Mouse (Mus musculus) stomach, embryonic 16.5 days (tissue): ENCODE results near the gene Trpm5. TPM values are rescaled to one million over a fixed set of nuclear protein-coding genes. Genes with fewer than 3 reads are reported as not detected.

Source experiments
- ATAC-seq: fragments of 200-750 bp; cut with Nextera tagmentation; 2 replicates; pipeline ENCODE4 v1.8.0; 2017; ENCODE audit warnings: moderate number of reproducible peaks, moderate TSS enrichment; ENCODE audit not compliant: insufficient read depth, low FRiP score
- H3K27ac ChIP-seq: fragments of 300-500 bp; sonication (generic); 2 replicates; pipeline ENCODE4 v1.5.1; 2014; ENCODE audit warnings: low read length
- H3K27me3 ChIP-seq: fragments of 300-500 bp; sonication (generic); 2 replicates; pipeline ENCODE4 v1.6.1; 2014; ENCODE audit warnings: low read length, control low read depth, mixed read lengths; ENCODE audit not compliant: control insufficient read depth, insufficient read depth
- H3K36me3 ChIP-seq: fragments of 300-500 bp; sonication (generic); 2 replicates; pipeline ENCODE4 v1.6.1; 2014; ENCODE audit warnings: low read length; ENCODE audit not compliant: control insufficient read depth, insufficient read depth
- H3K4me1 ChIP-seq: fragments of 300-500 bp; sonication (generic); 2 replicates; pipeline ENCODE4 v1.6.1; 2014; ENCODE audit warnings: low read length, control low read depth, mixed read lengths; ENCODE audit not compliant: control insufficient read depth, insufficient read depth
- H3K4me2 ChIP-seq: fragments of 300-500 bp; sonication (generic); 2 replicates; pipeline ENCODE4 v1.6.1; 2014; ENCODE audit warnings: low read depth, low read length, mixed read lengths
- H3K4me3 ChIP-seq: fragments of 300-500 bp; sonication (generic); replicated peaks from 2 replicates; pipeline ENCODE4 v1.5.1; 2014; ENCODE audit warnings: mild to moderate bottlenecking, low read length
- H3K9ac ChIP-seq: fragments of 300-500 bp; sonication (generic); 2 replicates; pipeline ENCODE4 v1.6.1; 2014; ENCODE audit warnings: low read length
- H3K9me3 ChIP-seq: fragments of 300-500 bp; sonication (generic); replicated peaks from 2 replicates; pipeline ENCODE4 v1.6.1; 2016; ENCODE audit warnings: low read length, control low read depth; ENCODE audit not compliant: control insufficient read depth
- WGBS: fragments of 180-500 bp; shearing (Covaris S2); extraction: QIAGEN DNeasy Blood & Tissue Kit; methylation state at CpG from one replicate; pipeline ENCODE4 v1.1.7; 2014; 5-methylcytosine and 5-hydroxymethylcytosine counted together
- polyA plus RNA-seq: library from polyadenylated mRNA; unstranded; fragments of >200 nt; fragmentation: Nextera tagmentation; extraction: Ambion mirVana; gene quantifications from 2 replicates; pipeline ENCODE4 v1.2.1, GENCODE M21; 2015

Trpm5 gene
- polyA plus RNA-seq, 1 experiment from 2014 or later, result 18.5 TPM

- Histone ChIP-seq H3K36me3 (no peaks in the 10 kb centered on the region), H3K9ac (no peak overlapping the region), H3K27me3 (peaks cover 44% of the 10 kb centered on the region), H3K4me3 (0 out of 2 replicates have a peak overlapping the region, but pooled peaks have one; percentile 3), H3K4me1 (peaks cover 10% of the 10 kb centered on the region), H3K9me3 (no peaks in the 10 kb centered on the region), H3K4me2 (peak overlapping the region; percentile 36), H3K27ac (peak overlapping the region; percentile 11; the same call in 1 of the 2 replicates)
- no peak for ATAC-seq
- 27% methylated on average over 3 of the region's 3 CpGs for WGBS
Measured at GRCm38 (mm10) chr7:143108996-143109660, 14.7 kb upstream of the Trpm5 start.

DNA sequence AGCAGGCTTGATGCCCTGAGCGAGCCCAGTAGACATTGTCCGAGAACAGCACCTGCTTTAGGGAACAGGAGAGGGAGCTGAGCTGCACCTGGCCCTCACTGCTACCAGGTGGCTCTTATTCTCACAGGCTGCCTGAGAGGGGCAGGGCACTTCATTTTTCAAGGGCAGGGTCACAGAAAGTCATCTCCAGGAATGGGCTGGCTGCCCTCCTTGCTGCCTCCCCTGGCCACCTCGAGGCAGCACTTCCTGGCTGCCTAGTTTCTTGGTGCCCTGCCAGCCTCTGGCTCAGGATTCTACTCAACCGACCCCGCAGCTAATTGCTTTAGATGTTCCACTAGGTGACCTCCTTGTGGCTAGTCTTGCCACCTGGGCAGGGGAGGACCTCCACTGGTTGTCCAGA, 13.8 kb upstream of the Trpm5 start:
- Histone ChIP-seq H3K27ac (no peak overlapping the region), H3K9ac (no peak overlapping the region), H3K4me1 (peaks cover 10% of the 10 kb centered on the region), H3K4me3 (peak overlapping the region; percentile 48; the same call in 1 of the 2 replicates), H3K27me3 (peaks cover 44% of the 10 kb centered on the region), H3K4me2 (peak overlapping the region; percentile 65), H3K9me3 (no peaks in the 10 kb centered on the region), H3K36me3 (no peaks in the 10 kb centered on the region)
- WGBS, result 43% methylated on average over 5 of the region's 5 CpGs
- peak; percentile 2; the same call in 1 of the 2 replicates for ATAC-seq

- peaks cover 10% of the 10 kb centered on the region for H3K4me1 ChIP-seq
- peak overlapping the region; percentile 69 for H3K9ac ChIP-seq
- no peaks in the 10 kb centered on the region for H3K9me3 ChIP-seq
- ATAC-seq, result peak; percentile 63
- 6% methylated on average over 57 of the region's 57 CpGs for WGBS
- peak overlapping the region; percentile 65 for H3K4me2 ChIP-seq
- H3K36me3 ChIP-seq, result no peaks in the 10 kb centered on the region
- 0 out of 2 replicates have a peak overlapping the region, but pooled peaks have one; percentile 4 for H3K27ac ChIP-seq
- H3K27me3 ChIP-seq, result peaks cover 44% of the 10 kb centered on the region
- H3K4me3 ChIP-seq, result peak overlapping the region; percentile 48
Measured at GRCm38 (mm10) chr7:143106672-143107465, 12.4 kb upstream of the Trpm5 start.

DNA sequence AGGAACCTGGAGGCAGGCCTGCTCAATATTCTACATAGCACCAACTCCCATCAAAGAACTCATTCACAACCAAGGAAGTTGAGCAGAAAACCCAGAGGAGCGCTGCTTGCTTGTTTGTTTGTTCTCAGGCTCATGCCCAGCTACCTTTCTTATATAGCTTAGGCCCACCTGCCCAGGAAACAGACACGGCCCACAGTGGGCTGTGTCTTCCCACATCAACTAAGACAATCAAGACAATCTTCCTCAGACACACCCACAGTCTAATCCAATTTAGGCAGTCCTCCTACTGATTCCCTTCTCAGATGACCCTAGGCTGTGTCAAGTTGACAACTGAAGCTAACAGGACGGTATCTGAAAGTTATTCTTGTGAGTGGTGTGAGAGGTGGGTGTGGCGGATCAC, 11.6 kb upstream of the Trpm5 start, which contains the start of gene Kcnq1:
TSS of gene Kcnq1 (plus strand) at position 301 of the 400 bp plus-strand sequence.
- Histone ChIP-seq H3K27ac (0 out of 2 replicates have a peak within 1 kb of the TSS, but pooled peaks have one; percentile 4), H3K36me3 (no peaks in the 10 kb centered on the region), H3K4me2 (peak within 1 kb of the TSS; percentile 65), H3K9ac (peak within 1 kb of the TSS; percentile 69), H3K4me3 (peak within 1 kb of the TSS; percentile 48), H3K9me3 (no peaks in the 10 kb centered on the region), H3K27me3 (peaks cover 44% of the 10 kb centered on the region), H3K4me1 (peaks cover 10% of the 10 kb centered on the region)
- ATAC-seq, result no peak
- 72% methylated on average over 4 of the region's 4 CpGs for WGBS

GRCm38 (mm10) chr7:143105258-143105897, 10.9 kb upstream of the Trpm5 start:
- Histone ChIP-seq H3K4me2 (no peak overlapping the region), H3K9ac (no peak overlapping the region), H3K27ac (no peak overlapping the region), H3K36me3 (no peaks in the 10 kb centered on the region), H3K4me1 (peaks cover 8% of the 10 kb centered on the region), H3K27me3 (peaks cover 44% of the 10 kb centered on the region), H3K9me3 (no peaks in the 10 kb centered on the region), H3K4me3 (no peak overlapping the region)
- peak; percentile 22; the same call in 1 of the 2 replicates for ATAC-seq
- 55% methylated on average over 11 of the region's 11 CpGs for WGBS

DNA sequence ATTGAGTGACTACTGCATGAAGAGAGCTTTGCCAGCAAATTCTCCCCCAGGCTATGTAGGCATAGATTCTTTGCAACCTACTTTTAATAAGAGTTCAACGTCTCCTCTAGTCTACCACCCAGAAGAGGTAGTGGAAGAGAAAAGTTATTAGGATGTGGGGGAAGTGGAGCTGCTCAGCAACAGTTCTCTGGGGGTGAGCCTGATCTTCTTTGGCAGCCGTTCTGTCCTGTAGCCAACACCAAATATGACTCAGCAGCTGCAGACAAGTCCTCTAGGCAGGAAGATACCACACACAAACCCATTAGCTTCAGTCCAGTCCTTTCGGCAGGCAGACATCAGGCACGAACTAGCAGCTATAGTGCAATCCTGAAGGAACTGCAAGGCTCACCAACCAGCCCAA, 6.3 kb upstream of the Trpm5 start:
- 55% methylated on average over 4 of the region's 4 CpGs for WGBS
- no peak for ATAC-seq

GRCm38 (mm10) chr7:143095554-143095907, 1.1 kb upstream of the Trpm5 start:
- no peak overlapping the region for H3K4me2 ChIP-seq
- 68% methylated on average over 1 of the region's 1 CpGs for WGBS
- H3K36me3 ChIP-seq, result no peaks in the 10 kb centered on the region
- H3K4me1 ChIP-seq, result no peaks in the 10 kb centered on the region
- no peaks in the 10 kb centered on the region for H3K27me3 ChIP-seq
- no peak overlapping the region for H3K9ac ChIP-seq
- no peaks in the 10 kb centered on the region for H3K9me3 ChIP-seq
- no peak overlapping the region for H3K4me3 ChIP-seq
- no peak overlapping the region for H3K27ac ChIP-seq
- ATAC-seq, result no peak

More for the DNA sequence above, 6.3 kb upstream of the Trpm5 start:
- H3K27ac ChIP-seq, result no peak overlapping the region
- peaks cover 3% of the 10 kb centered on the region for H3K4me1 ChIP-seq
- no peak overlapping the region for H3K4me3 ChIP-seq
- H3K36me3 ChIP-seq, result no peaks in the 10 kb centered on the region
- H3K4me2 ChIP-seq, result no peak overlapping the region
- H3K27me3 ChIP-seq, result peaks cover 10% of the 10 kb centered on the region
- no peak overlapping the region for H3K9ac ChIP-seq
- no peaks in the 10 kb centered on the region for H3K9me3 ChIP-seq

GRCm38 (mm10) chr7:143093847-143094246, 595 bp downstream of the Trpm5 start:
- Histone ChIP-seq H3K4me2 (no peak overlapping the region), H3K9ac (no peak overlapping the region), H3K27me3 (no peaks in the 10 kb centered on the region), H3K9me3 (no peaks in the 10 kb centered on the region), H3K36me3 (no peaks in the 10 kb centered on the region), H3K27ac (no peak overlapping the region), H3K4me3 (no peak overlapping the region), H3K4me1 (no peaks in the 10 kb centered on the region)
- no peak for ATAC-seq
- 73% methylated on average over 3 of the region's 3 CpGs for WGBS
